Mouse (Mus musculus) gastrocnemius, adult 8-10 months (tissue): Measurements from ENCODE around the gene Otop2. TPM values are rescaled to one million over a fixed set of nuclear protein-coding genes. Genes with fewer than 3 reads are reported as not detected.

Experiments used
- DNase-seq, 2 experiments: peaks; one replicate each; pipeline ENCODE4 v3.0.0; 2022; ENCODE audit warnings: low spot score in 2 of 2
- total RNA-seq, 4 experiments: library from RNA; stranded (reverse); gene quantifications; 2 replicates each; pipeline ENCODE4 v1.2.4; 2022

Otop2 gene
- total RNA-seq, 4 experiments from 2014 or later = not detected

GRCm38 (mm10) chr11:115297214-115297826 is 9.6 kb upstream of the Otop2 start, which contains the start of gene Fads6:
Gene Fads6 (minus strand): TSS chr11:115297663.
- peak; percentile 37 to 60 for DNase-seq

DNA sequence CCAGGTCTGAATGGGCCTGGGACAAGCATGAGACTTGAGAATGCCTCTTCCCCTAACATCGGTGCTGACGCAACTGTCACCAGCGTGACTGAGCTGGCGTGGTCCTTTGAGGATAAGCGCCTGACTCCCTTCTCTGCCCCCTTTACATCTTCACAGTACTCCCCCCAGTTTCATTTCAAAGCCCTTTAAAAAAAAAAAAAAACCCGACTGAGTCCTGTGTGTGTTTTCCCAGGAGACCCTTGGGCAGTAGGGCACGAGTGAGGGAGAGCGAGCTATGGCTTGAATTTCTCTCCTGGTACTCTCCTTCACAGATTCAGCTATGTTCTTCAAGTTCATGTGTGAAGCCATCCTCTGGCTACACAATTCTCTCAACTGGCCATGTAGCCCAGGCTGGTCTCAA is 8.8 kb upstream of the Otop2 start:
- DNase-seq = no peak

DNA sequence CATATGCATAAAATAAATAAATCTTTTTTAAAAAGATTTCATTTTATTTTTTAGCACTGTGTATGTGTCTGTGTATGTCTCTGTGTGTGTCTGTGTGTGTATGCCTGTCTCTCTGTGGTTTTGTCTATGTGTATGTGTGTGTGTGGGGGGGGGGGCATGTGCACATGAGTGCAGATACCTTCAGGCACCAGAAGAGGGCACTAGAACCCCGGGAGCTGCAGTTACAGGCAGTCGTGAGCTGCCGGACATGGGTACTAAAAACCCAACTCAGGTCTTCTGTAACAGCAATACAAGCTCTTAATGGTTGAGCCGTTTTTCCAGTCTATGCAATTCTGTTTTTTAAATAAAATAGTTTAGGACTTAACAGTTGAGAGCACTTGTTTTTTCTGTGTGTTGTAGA is 6.2 kb upstream of the Otop2 start:
- no peak for DNase-seq

GRCm38 (mm10) chr11:115301351-115301750 is 5.6 kb upstream of the Otop2 start:
- DNase-seq = no peak

- DNase-seq = no peak
These were observed 3.8 kb upstream of the Otop2 start for GRCm38 (mm10) chr11:115303167-115303566.

DNA sequence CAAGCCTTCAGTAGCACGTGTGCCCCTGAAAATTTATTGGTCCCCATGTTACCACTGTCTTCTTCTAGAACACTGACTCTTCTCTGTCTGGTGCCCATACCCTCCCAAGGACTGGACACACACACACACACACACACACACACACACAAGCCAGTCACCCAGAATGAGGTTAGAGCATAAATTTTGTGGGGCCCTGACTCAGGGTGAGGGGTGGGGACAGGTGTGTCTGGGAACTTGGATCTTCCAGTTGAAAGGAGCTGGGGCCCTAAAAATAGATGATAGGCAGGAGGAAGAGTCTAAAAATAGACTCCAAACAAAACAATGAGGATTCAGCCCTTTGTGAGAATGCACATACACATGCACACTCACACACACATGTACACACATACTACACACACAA is 1.8 kb downstream of the Otop2 start:
- DNase-seq = no peak

DNA sequence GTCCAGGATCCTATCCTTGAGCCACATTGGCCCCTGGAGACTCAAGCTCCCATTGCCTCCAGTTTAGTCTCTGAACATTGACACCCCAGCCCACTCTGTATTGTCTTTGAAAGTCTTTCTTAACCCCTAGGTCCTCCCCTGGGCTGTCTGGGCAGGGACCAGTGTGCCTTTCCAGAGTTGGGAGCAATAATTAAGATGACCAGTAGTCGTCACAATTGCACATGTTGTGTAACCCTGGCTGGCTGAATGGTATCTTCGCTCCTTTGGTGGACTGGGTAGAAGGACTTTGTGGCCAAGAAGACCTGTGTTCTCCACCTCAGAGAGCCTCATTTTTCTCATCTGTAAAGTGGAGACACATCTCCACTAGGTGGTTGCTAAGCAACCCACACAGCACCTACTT is 7.3 kb downstream of the Otop2 start:
- no peak for DNase-seq

GRCm38 (mm10) chr11:115317204-115317603 is 10.2 kb downstream of the Otop2 start:
- no peak for DNase-seq

DNA sequence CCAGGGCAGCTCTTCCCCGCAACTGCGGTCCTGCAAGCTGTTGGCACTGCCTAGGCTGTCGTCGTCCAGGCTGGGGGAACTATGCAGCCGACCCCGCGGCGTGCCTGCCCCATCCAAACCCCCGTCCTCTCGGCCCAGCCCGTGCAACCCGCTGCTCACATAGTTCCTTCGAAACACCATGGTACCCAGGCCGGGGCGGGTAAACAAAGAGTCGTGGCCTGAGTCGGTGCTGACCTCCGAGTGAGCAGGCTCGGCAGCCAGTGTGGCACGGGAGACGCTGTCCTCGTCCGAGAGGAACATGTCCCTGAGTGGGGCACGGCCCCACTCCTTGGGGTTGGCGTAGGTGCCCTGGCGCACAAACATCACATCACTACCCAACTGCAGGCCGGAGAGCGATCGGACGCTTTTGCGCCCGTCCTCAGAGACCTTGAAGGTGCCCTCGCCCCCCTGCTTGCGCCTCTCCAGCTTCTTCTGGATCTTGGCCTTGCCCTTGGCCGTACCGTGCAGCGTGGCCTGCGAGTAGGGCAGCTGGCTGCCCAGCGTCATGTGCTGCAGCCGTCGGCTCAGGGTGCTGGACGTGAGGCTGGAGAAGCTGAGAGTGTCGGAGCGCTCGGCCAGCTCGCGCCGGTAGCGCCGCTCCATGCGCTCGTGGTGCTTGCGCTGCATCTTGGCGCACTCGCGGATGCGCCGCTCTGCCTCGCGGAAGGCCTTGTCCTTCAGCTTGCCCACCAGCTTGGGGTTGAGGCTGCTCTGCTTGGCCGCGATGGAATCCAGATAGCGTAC is 11.5 kb downstream of the Otop2 start:
- no peak for DNase-seq

DNA sequence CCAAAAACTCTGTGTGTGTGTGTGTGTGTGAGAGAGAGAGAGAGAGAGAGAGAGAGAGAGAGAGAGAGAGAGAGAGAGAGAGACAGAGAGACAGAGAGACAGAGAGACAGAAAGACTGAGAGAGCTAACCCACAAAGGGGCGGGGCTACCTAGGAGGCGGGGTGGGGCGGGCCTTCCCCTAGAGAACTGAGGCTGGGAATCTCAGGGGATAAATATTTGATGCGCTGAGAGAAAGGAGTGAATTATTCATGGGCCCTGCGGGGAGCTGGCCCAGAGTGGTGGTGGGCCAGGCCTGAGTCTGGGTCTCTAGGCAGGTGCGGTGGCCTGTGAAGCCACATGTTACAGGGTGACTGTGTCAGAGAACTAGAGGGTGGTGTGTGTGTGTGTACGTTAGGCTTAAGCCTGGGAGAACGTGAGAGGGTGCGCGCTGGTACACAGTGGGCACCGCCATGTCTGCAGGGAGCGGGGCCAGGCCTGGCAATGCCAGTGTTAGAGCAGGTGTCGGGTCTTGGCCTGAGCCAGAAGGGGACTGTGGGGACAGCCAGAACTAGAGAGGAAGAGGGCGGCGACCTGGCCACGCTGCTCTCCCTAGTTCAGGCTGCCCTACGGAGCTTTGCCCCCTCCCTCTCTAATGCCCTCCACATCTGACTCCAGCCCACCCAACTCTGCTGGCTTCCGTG is 12.9 kb downstream of the Otop2 start:
- peak; percentile 20 to 46 for DNase-seq

DNA sequence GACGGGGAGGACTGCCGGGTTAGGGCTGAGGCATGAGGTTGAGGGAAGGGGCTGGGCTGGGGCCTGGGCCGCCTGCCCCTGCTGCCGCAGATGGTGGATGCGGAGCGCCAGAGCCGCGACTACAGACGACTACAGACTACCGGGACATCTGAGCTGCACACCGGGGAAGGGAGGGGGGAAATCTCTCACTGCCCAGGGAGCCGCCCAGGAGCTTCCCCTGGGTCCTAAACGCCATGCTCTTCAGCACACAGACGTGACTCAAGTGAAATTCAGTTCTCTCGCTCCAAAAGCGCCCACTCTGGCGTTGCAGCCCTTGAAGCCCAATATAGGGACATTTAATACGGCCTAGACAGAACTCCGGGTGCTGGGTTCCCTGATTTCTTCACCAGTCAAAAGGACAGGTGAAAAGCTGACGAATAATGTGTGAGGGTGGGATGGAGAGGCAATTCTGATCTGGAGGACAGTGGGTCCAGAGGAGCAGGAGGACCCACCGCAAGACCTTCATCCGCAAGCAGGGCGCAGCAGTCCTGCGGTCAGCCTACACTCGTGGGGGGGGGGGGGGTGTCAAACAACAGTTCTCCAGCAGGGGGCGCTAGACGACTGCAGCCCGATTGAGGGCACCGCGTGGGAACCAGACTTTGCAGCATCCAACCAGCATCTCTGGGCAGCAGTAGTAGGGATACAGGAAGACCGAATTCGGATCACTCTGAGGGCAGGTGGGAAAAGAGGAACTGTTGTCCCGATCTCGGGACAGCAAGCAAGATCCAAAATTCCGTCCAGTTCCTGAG is 15.1 kb downstream of the Otop2 start, which contains the start of gene Ush1g:
TSS of gene Ush1g (minus strand) at position 136 of the 788 bp plus-strand sequence.
- no peak for DNase-seq

DNA sequence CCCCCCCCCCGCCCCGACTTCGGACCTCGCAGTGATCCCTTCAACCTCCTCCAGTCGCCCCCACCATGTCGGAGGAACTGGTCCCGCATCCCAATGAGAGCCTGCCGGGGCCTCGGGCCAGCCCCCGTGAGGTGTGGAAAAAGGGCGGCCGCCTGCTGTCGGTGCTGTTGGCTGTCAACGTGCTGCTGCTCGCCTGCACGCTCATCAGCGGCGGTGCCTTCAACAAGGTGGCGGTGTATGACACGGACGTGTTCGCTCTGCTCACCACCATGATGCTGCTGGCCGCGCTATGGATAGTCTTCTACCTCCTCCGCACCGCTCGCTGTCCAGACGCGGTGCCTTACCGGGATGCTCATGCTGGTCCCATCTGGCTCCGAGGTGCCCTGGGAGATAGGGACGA is 16.4 kb downstream of the Otop2 start:
- DNase-seq = no peak

GRCm38 (mm10) chr11:115326730-115327129 is 19.8 kb downstream of the Otop2 start:
- DNase-seq = no peak

GRCm38 (mm10) chr11:115329339-115329738 is 22.4 kb downstream of the Otop2 start:
- DNase-seq = no peak

GRCm38 (mm10) chr11:115334531-115334930 is 27.6 kb downstream of the Otop2 start, which contains the start of gene Otop3:
Gene Otop3 (plus strand): TSS chr11:115334731.
- no peak for DNase-seq

GRCm38 (mm10) chr11:115335223-115335622 is 28.3 kb downstream of the Otop2 start:
- DNase-seq = no peak

GRCm38 (mm10) chr11:115336115-115336514 is 29.2 kb downstream of the Otop2 start:
- no peak for DNase-seq

GRCm38 (mm10) chr11:115337350-115337749 is 30.4 kb downstream of the Otop2 start:
- DNase-seq = no peak

DNA sequence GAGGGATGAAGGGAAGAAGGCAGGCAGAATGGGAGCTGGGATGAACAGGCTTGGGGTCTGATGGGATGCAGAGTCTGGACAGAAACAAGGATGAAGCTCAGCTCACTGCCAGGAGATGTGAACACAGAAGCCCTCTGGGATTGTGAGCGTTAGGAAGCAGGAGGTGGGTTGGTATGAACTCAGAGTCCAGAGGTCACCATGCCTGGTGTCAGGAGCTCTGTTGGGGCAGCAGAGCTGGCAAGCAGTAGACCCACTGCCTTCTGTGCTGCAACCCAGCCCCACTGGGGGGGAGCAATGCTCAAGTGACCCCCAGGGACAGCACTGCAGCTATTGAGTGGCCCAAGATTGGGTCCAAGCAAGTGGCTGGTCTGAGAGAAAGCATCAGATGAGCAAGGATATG is 30.9 kb downstream of the Otop2 start:
- no peak for DNase-seq

- no peak for DNase-seq
These were observed 34.3 kb downstream of the Otop2 start for GRCm38 (mm10) chr11:115341246-115341645.

- DNase-seq = no peak
These were observed 34.9 kb downstream of the Otop2 start for GRCm38 (mm10) chr11:115341866-115342265.
